Mouse (Mus musculus): ENCODE results near the gene Klf13.

DNA sequence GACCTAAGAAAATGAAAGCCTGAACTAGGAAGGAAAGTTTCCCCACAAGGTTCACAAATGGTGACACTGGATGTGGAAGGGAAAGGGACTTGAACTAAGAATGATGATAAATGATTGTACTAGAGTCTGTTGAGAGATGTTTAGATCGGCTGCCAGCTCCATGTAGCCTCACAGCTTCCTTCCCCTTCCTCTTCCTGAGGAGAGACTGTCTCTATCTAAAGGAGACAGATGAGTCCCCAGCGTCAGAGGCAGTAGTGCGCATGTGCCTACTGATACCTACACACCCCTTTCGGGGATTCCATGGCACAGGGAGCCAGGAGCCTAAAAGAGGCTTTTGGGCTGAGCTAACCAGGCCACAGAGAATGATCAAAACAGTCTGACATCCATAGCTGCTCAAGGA lies 2.8 kb upstream of the Klf13 start:
- no peak for TF ChIP-seq POLR2A (IDR thresholded peaks at IDR 0.05; ENCODE audit: borderline replicate concordance, low read depth, low read length)
- no peak for TF ChIP-seq CTCF (IDR thresholded peaks at IDR 0.05; ENCODE audit: low read depth, low read length)
